Mouse (Mus musculus) olfactory bulb, adult 2 months (tissue): ENCODE measurements around the gene Brpf3. TPM values are rescaled to one million over a fixed set of nuclear protein-coding genes. Genes with fewer than 3 reads are reported as not detected.

Source experiments
- H3K27ac ChIP-seq: fragments of 200-500 bp; 2 replicates; pipeline ENCODE4 v1.5.1; 2012; ENCODE audit warnings: low read depth, low read length; ENCODE audit not compliant: insufficient read depth
- H3K4me1 ChIP-seq: fragments of 200-500 bp; 2 replicates; pipeline ENCODE4 v1.6.1; 2012; ENCODE audit warnings: low read length; ENCODE audit not compliant: control insufficient read depth, insufficient read depth
- H3K4me3 ChIP-seq: fragments of 200-500 bp; 2 replicates; pipeline ENCODE4 v1.5.1; 2012; ENCODE audit warnings: mild to moderate bottlenecking, low read depth, low read length, moderate library complexity; ENCODE audit not compliant: insufficient read depth
- CTCF ChIP-seq: fragments of 200-500 bp; IDR thresholded peaks from 2 replicates; pipeline ENCODE4 v1.5.1; 2012; ENCODE audit warnings: low read depth, mild to moderate bottlenecking, low read length, moderate library complexity; ENCODE audit not compliant: insufficient read depth
- POLR2A ChIP-seq: fragments of 200-500 bp; IDR thresholded peaks from 2 replicates; pipeline ENCODE4 v1.6.1; 2012; ENCODE audit warnings: mild to moderate bottlenecking, low read depth, low read length, moderate library complexity; ENCODE audit not compliant: insufficient read depth
- WGBS: fragments of 180-500 bp; shearing (Covaris S2); methylation state at CpG from one replicate; pipeline ENCODE4 v1.1.7; 2018; 5-methylcytosine and 5-hydroxymethylcytosine counted together
- polyA plus RNA-seq: library from polyadenylated mRNA; stranded (reverse); fragments of >200 nt; gene quantifications from 2 replicates; pipeline ENCODE4 v1.2.4, GENCODE M21; 2012; ENCODE audit warnings: low replicate concordance; ENCODE audit not compliant: missing spikeins, insufficient read depth, insufficient read length

Gene Brpf3
- polyA plus RNA-seq, 1 experiment: not detected

GRCm38 (mm10) chr17:28856030-28856429 is 55.1 kb downstream of the Brpf3 start:
- H3K4me3 ChIP-seq: no peak overlapping the region
- no peak overlapping the region for H3K27ac ChIP-seq
- peaks cover 24% of the 10 kb centered on the region; the same call in 1 of the 2 replicates for H3K4me1 ChIP-seq
- 37% methylated on average over 3 of the region's 3 CpGs for WGBS
- no peak for TF ChIP-seq POLR2A
- TF ChIP-seq CTCF: no peak

GRCm38 (mm10) chr17:28858205-28858604 is 57.3 kb downstream of the Brpf3 start, which contains the start of gene Pnpla1:
Pnpla1 (plus strand) TSS chr17:28858411.
- 41% methylated on average over 12 of the region's 12 CpGs for WGBS
- Histone ChIP-seq H3K4me3 (no peak within 1 kb of the TSS), H3K27ac (no peak within 1 kb of the TSS), H3K4me1 (peaks cover 24% of the 10 kb centered on the region; the same call in 1 of the 2 replicates)
- TF ChIP-seq CTCF (no peak), POLR2A (no peak)

GRCm38 (mm10) chr17:28863926-28864325 is 63.0 kb downstream of the Brpf3 start:
- Histone ChIP-seq H3K4me1 (peaks cover 2% of the 10 kb centered on the region), H3K27ac (no peak overlapping the region), H3K4me3 (no peak overlapping the region)
- TF ChIP-seq CTCF (no peak), POLR2A (no peak)
- 72% methylated on average over 7 of the region's 7 CpGs for WGBS

DNA sequence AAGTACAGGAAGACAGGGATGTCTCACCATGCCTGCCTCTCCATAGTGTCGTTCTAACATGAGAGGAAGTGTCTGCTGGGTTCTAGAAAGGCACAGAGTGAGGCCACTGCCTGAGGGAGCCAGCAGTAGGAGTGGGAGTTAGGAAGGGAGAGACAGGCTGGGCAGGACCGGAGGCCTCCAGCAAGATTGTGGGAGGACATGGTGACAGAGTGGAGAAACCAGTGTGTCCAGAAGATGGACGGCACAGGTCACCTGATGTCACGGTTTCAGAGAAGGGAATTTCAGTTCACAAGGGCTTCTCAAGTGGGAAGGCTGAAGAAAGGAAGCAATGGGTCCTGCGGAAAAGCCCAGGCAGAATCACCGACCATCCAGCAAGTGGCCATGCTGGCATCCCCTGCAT is 63.6 kb downstream of the Brpf3 start:
- H3K27ac ChIP-seq: no peak overlapping the region
- no peak overlapping the region for H3K4me3 ChIP-seq
- no peak for TF ChIP-seq CTCF
- TF ChIP-seq POLR2A: no peak
- WGBS: 89% methylated on average over 6 of the region's 6 CpGs
- peaks cover 6% of the 10 kb centered on the region for H3K4me1 ChIP-seq

GRCm38 (mm10) chr17:28866921-28867320 is 66.0 kb downstream of the Brpf3 start:
- TF ChIP-seq POLR2A: no peak
- no peak for TF ChIP-seq CTCF
- peaks cover 11% of the 10 kb centered on the region for H3K4me1 ChIP-seq
- no peak overlapping the region for H3K4me3 ChIP-seq
- H3K27ac ChIP-seq: no peak overlapping the region

GRCm38 (mm10) chr17:28867381-28867780 is 66.5 kb downstream of the Brpf3 start:
- TF ChIP-seq CTCF (no peak), POLR2A (no peak)
- no peak overlapping the region for H3K27ac ChIP-seq
- WGBS: 87% methylated on average over 4 of the region's 4 CpGs
- no peak overlapping the region for H3K4me3 ChIP-seq
- peaks cover 11% of the 10 kb centered on the region for H3K4me1 ChIP-seq

DNA sequence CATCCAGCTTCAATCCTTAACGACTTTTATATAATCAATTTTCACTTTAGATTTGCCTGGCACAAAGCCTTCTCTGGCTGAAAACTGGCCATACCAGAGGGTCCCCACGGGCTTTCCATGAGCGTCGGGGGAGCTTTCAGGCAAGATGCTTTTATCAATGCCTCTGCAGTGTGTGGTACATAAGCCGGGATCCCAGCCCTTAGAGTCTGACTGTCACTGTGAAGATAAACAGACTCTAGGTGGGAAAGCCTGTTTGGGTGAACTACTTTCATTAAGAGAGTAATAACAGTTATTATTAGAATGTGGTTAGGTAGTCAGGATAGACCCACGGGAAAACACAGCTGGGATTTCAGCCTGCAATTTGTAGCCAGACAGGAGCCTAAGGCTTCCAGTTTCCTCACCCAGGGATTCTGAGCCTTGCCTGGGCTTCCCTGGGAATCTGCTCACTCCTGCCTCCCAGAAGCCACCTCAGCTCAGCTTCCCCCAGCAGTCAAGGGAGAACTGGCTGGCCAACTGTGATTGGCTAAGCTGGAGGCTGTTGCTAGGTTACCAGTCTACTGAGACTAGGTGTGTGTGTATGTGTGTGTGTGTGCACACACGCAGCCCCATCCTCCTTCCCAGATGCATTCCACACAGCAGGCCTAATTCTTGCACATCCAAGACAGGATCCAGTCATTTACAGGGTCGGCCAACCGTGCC is 68.7 kb downstream of the Brpf3 start:
- no peak overlapping the region for H3K4me3 ChIP-seq
- peaks cover 17% of the 10 kb centered on the region for H3K4me1 ChIP-seq
- TF ChIP-seq CTCF (no peak), POLR2A (no peak)
- H3K27ac ChIP-seq: peak overlapping the region; percentile 70
- 32% methylated on average over 9 of the region's 9 CpGs for WGBS

- no peak overlapping the region for H3K4me3 ChIP-seq
- no peak for TF ChIP-seq POLR2A
- no peak for TF ChIP-seq CTCF
- H3K4me1 ChIP-seq: peaks cover 23% of the 10 kb centered on the region
- WGBS: 71% methylated on average over 5 of the region's 5 CpGs
- H3K27ac ChIP-seq: peak overlapping the region; percentile 67
These were observed 69.5 kb downstream of the Brpf3 start for GRCm38 (mm10) chr17:28870435-28870834.

DNA sequence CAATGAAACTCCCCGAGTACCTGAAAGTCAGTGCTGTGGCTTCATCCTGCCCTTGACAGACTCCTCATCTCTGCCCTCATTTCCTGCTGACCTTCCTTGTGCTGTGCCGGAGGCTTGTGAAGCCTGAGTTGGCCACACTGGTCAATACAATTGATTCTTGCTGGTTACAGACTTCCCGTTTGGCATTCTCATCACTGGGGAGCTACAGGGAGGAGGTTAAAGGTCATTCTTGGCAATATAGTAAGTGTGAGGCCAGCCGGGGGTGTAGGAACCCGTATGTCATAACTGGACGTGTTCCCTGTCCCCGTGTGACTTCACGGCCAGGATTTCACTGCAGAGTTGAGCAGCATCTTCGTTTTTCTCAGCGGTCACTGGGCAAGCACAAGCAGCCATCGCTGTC is 70.9 kb downstream of the Brpf3 start:
- Histone ChIP-seq H3K27ac (no peak overlapping the region), H3K4me3 (no peak overlapping the region), H3K4me1 (peaks cover 32% of the 10 kb centered on the region)
- 90% methylated on average over 11 of the region's 11 CpGs for WGBS
- TF ChIP-seq POLR2A: no peak
- TF ChIP-seq CTCF: no peak
